Comparison of ENCODE assay signal across 24 mouse cellular contexts in the genomic region with DNA sequence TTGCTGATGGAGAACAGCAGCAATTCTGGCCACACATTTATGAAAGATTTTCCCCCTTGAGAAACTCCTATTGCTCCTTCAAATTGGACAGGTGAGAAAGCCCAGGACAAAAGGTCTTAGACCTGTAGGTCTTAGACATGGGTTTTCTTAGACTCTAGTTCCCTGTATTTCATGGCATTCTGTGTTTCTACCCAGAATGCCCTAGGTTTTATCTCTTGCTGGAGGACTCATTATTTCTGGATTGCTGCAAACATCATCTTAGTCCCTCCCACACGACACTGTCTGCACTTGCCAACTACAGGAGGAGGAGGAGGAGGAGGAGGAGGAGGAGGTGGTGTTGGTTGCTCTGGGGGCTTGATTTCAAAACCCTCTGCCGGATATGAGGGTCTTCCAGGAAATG. TPM values are rescaled to one million over a fixed set of nuclear protein-coding genes. Genes with fewer than 3 reads are reported as not detected.
"Had no signal": no experiment of that assay in that cellular context is flagged by ENCODE, and none has a peak within 500 bp of the region (broad histone marks: within the 10 kb centered on the region; RNA-seq: fewer than 3 reads in every experiment).

No protein-coding gene starts in this region.

- H3K4me1 ChIP-seq: neural tube, embryonic 12.5 days; neural tube, embryonic 13.5 days; neural tube, embryonic 15.5 days; stomach, embryonic 15.5 days had no signal

- H3K4me2 ChIP-seq: neural tube, embryonic 12.5 days; neural tube, embryonic 13.5 days; neural tube, embryonic 15.5 days; stomach, embryonic 15.5 days had no signal

- H3K9me3 ChIP-seq: neural tube, embryonic 12.5 days; neural tube, embryonic 13.5 days; neural tube, embryonic 15.5 days; stomach, embryonic 15.5 days had no signal

- H3K9ac ChIP-seq: neural tube, embryonic 12.5 days; neural tube, embryonic 13.5 days; neural tube, embryonic 15.5 days; stomach, embryonic 15.5 days had no signal

- H3K4me3 ChIP-seq: neural tube, embryonic 12.5 days; neural tube, embryonic 13.5 days; neural tube, embryonic 15.5 days; stomach, embryonic 15.5 days had no signal

- H3K27ac ChIP-seq: neural tube, embryonic 12.5 days; neural tube, embryonic 13.5 days; neural tube, embryonic 15.5 days; stomach, embryonic 15.5 days; stomach, postnatal 0 days had no signal

- DNase-seq: retina, postnatal 1 day; right cerebral cortex, adult 18-20 months; right cerebral cortex, postnatal 14 days; right cerebral cortex, postnatal 25 days; right cerebral cortex, postnatal 4 days; spleen, adult 18-20 months; thymus, adult 18-20 months; thymus, adult 2 months; thymus, postnatal 14 days; thymus, postnatal 25 days; thymus, postnatal 36 days; thymus, postnatal 4 days had no signal

- H3K36me3 ChIP-seq: neural tube, embryonic 12.5 days; neural tube, embryonic 13.5 days; neural tube, embryonic 15.5 days; stomach, embryonic 15.5 days had no signal

RNA-seq across cellular contexts. Expression of gene A630095N17Rik, which starts 5.8 kb away (rescaled TPM):
- total RNA-seq: neutrophil, adult 5-6 weeks had no signal
- polyA plus RNA-seq: neural tube, embryonic 11.5 days; neural tube, embryonic 12.5 days; neural tube, embryonic 13.5 days; neural tube, embryonic 14.5 days; neural tube, embryonic 15.5 days; small intestine, adult 2 months; stomach, embryonic 14.5 days; stomach, embryonic 15.5 days; stomach, embryonic 16.5 days; thymus, adult 2 months; urinary bladder, adult 2 months had no signal
